Mouse (Mus musculus) kidney, adult 8-10 months (tissue): ENCODE data around the gene Cdkn2aip.

ENCODE experiments used
- DNase-seq, 2 experiments: peaks; one replicate each; pipeline ENCODE4 v3.0.0; 2022

Cdkn2aip gene

DNA sequence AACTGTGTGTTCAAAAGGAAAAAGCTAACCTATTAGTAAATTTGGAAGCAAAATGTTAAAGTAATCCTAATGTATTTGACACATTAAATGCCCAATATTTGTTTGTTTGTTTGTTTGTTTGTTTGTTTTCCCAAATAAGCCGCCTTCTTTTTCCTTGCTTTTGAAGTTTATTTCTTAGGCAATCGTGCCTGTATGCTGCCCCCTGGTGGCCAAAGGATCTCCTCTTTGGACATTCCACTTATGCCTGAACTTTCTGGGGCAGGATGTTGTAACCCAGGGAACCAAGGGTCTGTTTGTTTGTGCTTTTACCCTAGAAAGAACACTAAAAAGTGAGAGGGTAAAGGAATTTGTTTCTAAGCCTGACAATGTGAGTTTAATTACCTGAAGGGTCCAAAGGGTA lies 20.6 kb downstream of the Cdkn2aip start:
- peak; percentile 56 to 87 for DNase-seq

DNA sequence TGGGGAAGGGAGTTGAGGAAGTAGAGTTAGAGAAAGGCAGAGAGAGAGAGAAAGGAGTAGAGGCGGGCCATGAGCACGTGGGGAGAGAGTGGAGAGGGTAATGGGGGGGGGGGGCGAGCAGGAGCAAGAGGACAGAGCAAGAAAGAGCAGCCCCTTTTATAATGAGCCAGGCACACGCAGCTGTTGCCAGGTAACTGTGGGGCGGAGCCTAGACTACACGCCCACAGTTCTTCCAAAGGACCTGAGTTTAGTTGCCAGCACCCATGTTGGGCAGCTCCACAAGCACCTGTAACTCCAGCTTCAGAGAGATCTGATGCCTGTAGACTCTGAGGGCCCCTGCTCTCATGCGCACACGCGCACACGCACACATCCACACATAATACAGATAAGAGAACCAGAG lies 21.9 kb downstream of the Cdkn2aip start:
- DNase-seq = no peak

- DNase-seq = no peak
Observed at GRCm38 (mm10) chr8:47691303-47691702, 22.4 kb downstream of the Cdkn2aip start.

DNA sequence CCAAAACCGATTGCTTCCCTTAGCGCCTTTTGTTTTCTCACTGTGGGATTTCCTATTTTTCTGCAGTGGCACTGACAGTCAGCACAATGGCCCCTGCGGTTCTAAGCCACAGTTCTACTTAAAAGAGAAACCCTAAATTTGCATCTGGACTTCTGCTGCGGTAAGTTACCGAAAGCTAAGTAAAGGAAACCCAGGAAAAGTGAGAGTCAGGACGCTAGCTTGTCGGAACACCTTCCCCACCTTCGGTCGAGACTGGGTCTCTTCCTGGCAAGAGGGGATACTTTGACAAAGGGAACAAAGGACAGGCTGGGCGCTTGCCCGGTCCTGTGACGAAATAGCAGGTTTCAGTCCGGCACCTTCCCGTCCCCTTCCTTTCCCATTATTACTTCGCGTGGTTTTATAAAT lies 23.1 kb downstream of the Cdkn2aip start:
- DNase-seq = no peak

DNA sequence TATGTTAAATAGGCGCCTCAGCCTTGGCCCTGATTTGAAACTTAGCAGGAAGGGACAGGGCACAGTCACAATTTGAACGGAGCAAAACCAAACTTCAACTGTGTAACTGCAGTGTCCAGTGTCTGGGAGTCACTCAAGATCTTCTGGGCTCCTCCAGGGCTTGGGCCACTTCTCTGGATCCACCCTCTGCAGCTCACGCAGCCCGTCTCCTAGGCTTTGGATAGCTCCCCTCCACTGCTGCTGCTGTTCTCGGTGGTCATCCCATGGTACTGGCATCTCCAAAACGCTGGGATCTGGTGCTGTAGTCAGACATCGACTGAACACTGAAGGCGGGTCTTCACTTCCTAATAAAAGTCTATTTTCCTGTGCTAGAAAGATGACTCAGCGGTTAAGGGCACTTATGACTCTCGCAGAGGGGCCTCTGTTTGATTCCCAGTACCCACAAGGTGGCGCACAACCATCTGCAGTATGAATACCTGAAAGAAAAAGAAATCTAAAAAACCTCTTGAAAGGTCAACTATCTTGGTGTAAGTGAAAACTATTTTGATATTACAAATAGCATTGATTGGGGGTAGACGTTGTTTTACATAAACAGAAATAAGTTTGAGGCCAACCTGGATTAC lies 23.9 kb downstream of the Cdkn2aip start:
- DNase-seq = no peak

DNA sequence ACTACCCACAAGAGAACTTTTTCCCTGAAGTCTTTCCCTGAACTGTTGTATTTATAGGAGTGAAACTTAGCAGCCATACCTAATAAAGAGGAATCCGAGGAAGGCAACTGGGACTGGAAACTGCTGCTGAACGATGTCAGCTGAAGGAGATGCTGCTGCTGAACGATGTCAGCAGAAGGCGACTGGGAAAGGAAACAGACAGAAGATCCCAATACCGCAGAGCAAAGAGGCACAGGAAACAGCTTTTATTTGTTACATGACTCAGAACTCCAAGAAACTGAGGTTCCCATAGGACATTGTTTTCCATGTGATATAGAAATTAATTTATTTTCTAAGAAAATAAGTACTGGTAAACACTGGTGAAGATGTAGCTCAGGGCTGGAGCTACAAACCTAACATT lies 29.3 kb downstream of the Cdkn2aip start:
- no peak for DNase-seq

DNA sequence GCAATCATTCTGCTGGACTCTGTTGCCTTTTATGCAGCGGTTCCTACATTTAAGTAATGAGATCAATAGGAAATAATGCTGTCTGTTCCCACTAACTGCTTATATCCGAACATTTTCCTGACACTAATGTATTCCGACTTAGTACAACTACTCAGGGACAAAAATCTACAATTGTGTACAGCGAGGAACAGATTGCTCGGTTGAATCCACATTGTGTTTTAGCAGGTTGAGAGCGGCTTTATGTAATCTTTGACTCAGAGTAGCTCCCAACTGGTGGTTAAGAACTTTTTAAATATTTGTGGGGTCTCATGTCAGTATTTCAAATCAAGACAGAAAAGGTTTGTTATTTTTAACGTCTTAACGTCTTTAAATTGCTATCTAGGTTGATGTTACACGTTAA lies 29.7 kb downstream of the Cdkn2aip start:
- DNase-seq = no peak

- no peak for DNase-seq
Observed at GRCm38 (mm10) chr8:47680306-47680705, 33.4 kb downstream of the Cdkn2aip start.

- no peak for DNase-seq
Observed at GRCm38 (mm10) chr8:47679603-47680002, 34.1 kb downstream of the Cdkn2aip start.

GRCm38 (mm10) chr8:47676631-47677030 lies 37.1 kb downstream of the Cdkn2aip start:
- DNase-seq = no peak

DNA sequence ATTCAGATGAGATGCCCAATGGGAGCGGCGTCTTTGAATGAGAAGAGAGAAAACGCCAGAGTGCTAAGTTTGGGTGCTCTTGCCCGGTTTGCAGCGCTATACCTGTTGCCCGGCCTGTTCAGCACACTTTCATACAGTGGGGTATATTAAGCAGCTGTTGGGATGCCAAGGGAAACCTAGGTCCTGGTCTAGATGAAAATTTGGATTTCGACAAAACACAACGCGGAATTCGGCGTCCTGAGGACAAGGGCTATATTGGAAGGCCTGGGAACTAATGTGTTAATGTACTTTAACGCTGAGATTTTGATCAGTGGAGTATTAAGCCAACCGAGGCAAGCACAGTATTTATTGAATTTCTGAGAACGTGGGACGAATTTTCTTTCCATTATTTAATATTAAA lies 37.5 kb downstream of the Cdkn2aip start:
- no peak for DNase-seq

GRCm38 (mm10) chr8:47675786-47676185 lies 37.9 kb downstream of the Cdkn2aip start:
- no peak for DNase-seq

DNA sequence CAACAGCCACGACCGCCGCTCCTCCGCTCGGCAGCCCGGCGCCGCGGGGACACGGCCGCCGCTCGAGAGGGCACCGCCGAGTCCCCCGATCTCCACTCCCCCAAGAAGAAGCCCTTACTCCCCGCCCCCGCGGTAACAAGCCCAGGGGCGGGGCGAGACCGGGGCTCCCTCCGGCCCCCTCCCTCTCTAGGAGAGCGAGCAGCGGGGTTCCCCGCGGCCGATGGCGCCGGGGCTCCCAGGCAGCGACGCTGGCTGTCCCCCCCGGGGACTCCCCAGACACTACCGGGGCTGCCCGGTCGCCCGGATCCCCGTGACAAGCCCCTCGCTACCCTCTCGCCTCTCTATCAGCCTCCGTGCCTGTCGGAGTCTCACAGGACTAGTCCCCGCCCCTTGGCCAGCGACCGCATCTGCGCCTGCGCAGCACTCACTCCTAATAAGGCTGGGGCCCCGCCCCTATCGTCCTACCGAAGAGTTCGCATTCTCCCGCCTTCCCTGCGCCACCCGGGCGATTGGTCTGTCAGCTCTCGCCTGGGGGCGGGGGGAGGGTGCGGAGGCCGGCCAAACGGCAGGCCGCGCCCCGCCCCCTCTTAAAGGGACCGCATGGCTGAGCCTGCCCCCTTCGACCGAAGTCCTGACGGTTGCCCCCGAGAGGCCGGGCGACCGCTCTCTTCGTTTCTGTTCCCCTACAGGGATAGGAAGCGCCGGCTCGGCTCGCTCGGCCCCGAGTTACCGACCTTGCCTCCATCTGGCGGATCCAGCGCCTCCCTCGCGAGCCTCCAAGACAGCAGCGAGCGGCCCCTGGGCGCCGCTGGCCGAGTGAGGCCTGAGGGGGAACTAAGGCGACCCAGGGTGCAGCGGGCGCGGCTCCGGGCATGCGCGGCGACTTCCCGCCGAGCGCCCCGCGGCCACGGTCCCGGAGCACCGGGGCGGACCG lies 38.7 kb downstream of the Cdkn2aip start, which contains the start of gene Ing2:
Gene Ing2 (minus strand): TSS at position 780 of the 934 bp plus-strand sequence.
- peak; percentile 100 for DNase-seq

DNA sequence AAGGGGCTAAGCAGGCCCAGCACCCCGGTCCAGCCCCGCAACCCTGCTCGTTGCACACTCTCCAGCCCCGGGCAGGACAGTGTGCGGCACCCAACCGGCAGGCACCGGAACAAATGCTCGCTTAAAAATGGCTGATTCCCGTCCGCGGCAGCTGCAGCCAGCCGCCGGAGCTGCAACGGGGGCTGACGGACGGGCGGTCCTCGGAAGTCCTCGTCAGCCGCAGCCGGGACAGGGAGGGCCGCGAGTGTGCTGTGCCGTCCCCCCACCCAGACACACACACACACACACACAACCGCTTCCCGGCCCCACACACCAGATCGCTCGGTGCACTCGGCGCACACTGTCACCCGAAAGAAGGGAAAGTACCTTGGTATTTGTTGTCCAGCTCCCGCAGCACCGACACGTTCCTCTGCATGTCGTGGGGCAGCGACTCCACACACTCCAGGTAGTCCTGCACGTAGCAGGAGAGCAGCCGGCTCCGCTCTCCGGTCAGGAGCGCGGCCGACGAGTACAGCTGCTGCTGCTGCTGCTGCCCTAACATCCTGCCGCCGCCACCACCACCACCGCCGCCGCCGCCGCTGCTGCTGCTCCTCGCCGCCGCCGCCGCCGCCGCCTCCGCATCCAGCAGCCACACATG lies 39.5 kb downstream of the Cdkn2aip start:
- DNase-seq = no peak

- peak; percentile 81 to 87 for DNase-seq
Observed at GRCm38 (mm10) chr8:47673317-47674139, 40.2 kb downstream of the Cdkn2aip start.

- no peak for DNase-seq
Observed at GRCm38 (mm10) chr8:47664231-47664785, 49.4 kb downstream of the Cdkn2aip start.

- DNase-seq = peak; percentile 61 to 64
Observed at GRCm38 (mm10) chr8:47663201-47663600, 50.5 kb downstream of the Cdkn2aip start.

DNA sequence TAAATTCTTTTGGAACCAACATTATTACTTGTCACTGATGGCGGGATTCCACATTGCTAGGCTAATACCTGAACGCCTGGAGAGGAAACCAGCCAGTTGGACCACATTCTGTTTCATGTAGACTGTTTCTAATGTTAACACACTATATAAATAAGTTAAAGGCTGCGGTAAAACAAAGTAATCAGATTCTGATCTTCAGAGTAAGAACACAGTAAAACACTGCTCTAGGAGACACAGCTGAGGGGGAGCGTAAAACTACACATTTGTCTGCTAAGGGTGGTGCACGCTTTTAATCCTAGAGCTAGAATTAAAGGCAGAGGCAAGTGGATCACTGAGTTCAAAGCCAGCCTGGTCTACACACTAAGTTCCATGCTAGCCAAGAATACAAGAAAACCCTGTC lies 51.0 kb downstream of the Cdkn2aip start:
- DNase-seq = no peak

- DNase-seq = no peak
Observed at GRCm38 (mm10) chr8:47660394-47660793, 53.3 kb downstream of the Cdkn2aip start.

GRCm38 (mm10) chr8:47659463-47659862 lies 54.3 kb downstream of the Cdkn2aip start:
- DNase-seq = no peak
